Comparison of ENCODE assay signal across 25 mouse cellular contexts in the genomic region with DNA sequence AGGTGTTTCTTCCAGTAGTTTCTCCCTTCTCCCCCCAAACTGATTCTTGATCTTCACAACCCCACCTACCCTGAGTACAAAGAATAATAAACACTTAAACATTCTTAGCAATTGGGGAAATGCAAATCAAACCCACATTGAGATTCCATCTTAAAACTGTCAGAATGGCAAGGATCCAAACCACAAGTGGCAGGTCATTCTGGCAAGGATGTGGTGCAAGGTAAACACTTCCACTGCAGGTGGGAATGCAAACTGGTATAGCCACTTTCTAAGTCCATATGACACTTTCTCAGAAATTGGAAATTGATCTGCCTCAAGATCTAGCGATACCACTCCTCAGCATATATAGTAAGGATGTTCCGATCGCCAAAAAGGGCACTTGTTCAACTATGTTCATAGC.
DNase-seq lines count a peak whose midpoint lies in the region; ATAC-seq and TF ChIP-seq lines count a peak whose summit lies in the region.
"Had no signal": no experiment of that assay in that cellular context is flagged by ENCODE, and none has a peak within 500 bp of the region (broad histone marks: within the 10 kb centered on the region; RNA-seq: fewer than 3 reads in every experiment).

No protein-coding gene starts in this region.

- no peak for TF ChIP-seq CTCF in lung, embryonic 14.5 days (IDR thresholded peaks at IDR 0.05; ENCODE audit: low read depth)
- TF ChIP-seq CTCF in lung, postnatal 0 days (IDR thresholded peaks at IDR 0.05) = no peak
- TF ChIP-seq CTCF in intestine, postnatal 0 days (IDR thresholded peaks at IDR 0.05; ENCODE audit: low read depth) = no peak
- TF ChIP-seq CTCF in cerebellum, adult 2 months (IDR thresholded peaks at IDR 0.05; ENCODE audit: borderline replicate concordance, insufficient read depth, low read depth, low read length) = no peak

- H3K27me3 ChIP-seq in lung, embryonic 14.5 days (ENCODE audit: insufficient read depth, low read length) = no peaks in the 10 kb centered on the region
- no peaks in the 10 kb centered on the region for H3K27me3 ChIP-seq in lung, postnatal 0 days (replicated peaks; ENCODE audit: insufficient read depth, low read length)
- H3K27me3 ChIP-seq in forebrain, embryonic 10.5 days (ENCODE audit: poor library complexity, severe bottlenecking) = no peaks in the 10 kb centered on the region
- H3K27me3 ChIP-seq in intestine, postnatal 0 days (replicated peaks; ENCODE audit: control insufficient read depth, insufficient read depth, low read length) = no peaks in the 10 kb centered on the region
- no peaks in the 10 kb centered on the region for H3K27me3 ChIP-seq in cerebellum, adult 2 months (ENCODE audit: control insufficient read depth, insufficient read depth, low read length)
- H3K27me3 ChIP-seq in heart, embryonic 10.5 days (ENCODE audit: insufficient read depth, poor library complexity, severe bottlenecking) = no peaks in the 10 kb centered on the region
- H3K27me3 ChIP-seq: embryonic facial prominence, embryonic 12.5 days; forebrain, embryonic 13.5 days; hindbrain, embryonic 13.5 days had no signal

- no peak overlapping the region for H3K27ac ChIP-seq in lung, embryonic 14.5 days (ENCODE audit: low read depth)
- H3K27ac ChIP-seq in lung, postnatal 0 days (ENCODE audit: low read length) = no peak overlapping the region
- no peak overlapping the region for H3K27ac ChIP-seq in forebrain, embryonic 10.5 days
- H3K27ac ChIP-seq in intestine, postnatal 0 days (ENCODE audit: low read depth, low read length) = no peak overlapping the region
- H3K27ac ChIP-seq in cerebellum, adult 2 months (ENCODE audit: insufficient read depth, low read length) = no peak overlapping the region
- no peak overlapping the region for H3K27ac ChIP-seq in heart, embryonic 10.5 days
- H3K27ac ChIP-seq: embryonic facial prominence, embryonic 12.5 days; forebrain, embryonic 13.5 days; heart, adult 2 months; hindbrain, embryonic 10.5 days; hindbrain, embryonic 13.5 days had no signal

- 81% methylated on average over 3 of the region's 3 CpGs for WGBS in lung, embryonic 14.5 days
- WGBS in lung, postnatal 0 days = 58% methylated on average over 3 of the region's 3 CpGs
- WGBS in forebrain, embryonic 10.5 days = 96% methylated on average over 3 of the region's 3 CpGs
- WGBS in intestine, postnatal 0 days = 92% methylated on average over 3 of the region's 3 CpGs
- 97% methylated on average over 3 of the region's 3 CpGs for WGBS in cerebellum, adult 2 months
- 91% methylated on average over 3 of the region's 3 CpGs for WGBS in heart, embryonic 10.5 days

- peak; percentile 54 for TF ChIP-seq EP300 in lung, postnatal 0 days (IDR thresholded peaks at IDR 0.05)

- peak; percentile 58 for ATAC-seq in lung, embryonic 14.5 days (ENCODE audit: insufficient read depth)
- peak; percentile 72 for ATAC-seq in lung, postnatal 0 days
- ATAC-seq in intestine, postnatal 0 days = no peak
- ATAC-seq: activated CD4-positive, CD25-positive, alpha-beta regulatory T cell, adult 4 months; forebrain, embryonic 13.5 days; forebrain, embryonic 16.5 days; hindbrain, embryonic 16.5 days had no signal

- no peak overlapping the region for H3K4me3 ChIP-seq in lung, embryonic 14.5 days (ENCODE audit: low read depth, low read length)
- no peak overlapping the region for H3K4me3 ChIP-seq in lung, postnatal 0 days (ENCODE audit: low read depth, low read length)
- H3K4me3 ChIP-seq in forebrain, embryonic 10.5 days = no peak overlapping the region
- H3K4me3 ChIP-seq in intestine, postnatal 0 days (ENCODE audit: low read depth, low read length) = no peak overlapping the region
- no peak overlapping the region for H3K4me3 ChIP-seq in cerebellum, adult 2 months (replicated peaks; ENCODE audit: insufficient read depth, low read depth, low read length)
- H3K4me3 ChIP-seq in heart, embryonic 10.5 days = no peak overlapping the region
- H3K4me3 ChIP-seq: embryonic facial prominence, embryonic 12.5 days; erythroblast, embryonic 14.5 days; forebrain, embryonic 13.5 days; heart, adult 2 months; hindbrain, embryonic 10.5 days; hindbrain, embryonic 13.5 days had no signal

- no peak overlapping the region for H3K9ac ChIP-seq in lung, embryonic 14.5 days
- no peak overlapping the region for H3K9ac ChIP-seq in lung, postnatal 0 days (replicated peaks; ENCODE audit: low read depth)
- H3K9ac ChIP-seq in intestine, postnatal 0 days (ENCODE audit: low read depth, low read length) = no peak overlapping the region
- H3K9ac ChIP-seq: embryonic facial prominence, embryonic 12.5 days; forebrain, embryonic 13.5 days; hindbrain, embryonic 13.5 days had no signal

- peak; percentile 47 to 71 for DNase-seq in lung, adult 18-20 months
- peak; percentile 54 for DNase-seq in lung, embryonic 14.5 days
- DNase-seq in lung, postnatal 0 days (ENCODE audit: low spot score) = peak; percentile 57
- DNase-seq in lung, postnatal 25 days (ENCODE audit: low spot score) = peak; percentile 47
- DNase-seq in forebrain, embryonic 10.5 days (ENCODE audit: extremely low spot score, low spot score) = no peak
- no peak for DNase-seq in cerebellum, adult 2 months
- no peak for DNase-seq in heart, embryonic 10.5 days (ENCODE audit: low spot score)
- DNase-seq: adrenal gland, adult 8-10 months; adrenal gland, postnatal 36 days; cerebellum, adult 18-20 months; cerebellum, postnatal 10 days; gastrocnemius, postnatal 10 days; gastrocnemius, postnatal 36 days; heart, adult 2 months; heart, postnatal 36 days had no signal

- no peaks in the 10 kb centered on the region for H3K36me3 ChIP-seq in lung, embryonic 14.5 days (ENCODE audit: insufficient read depth)
- no peaks in the 10 kb centered on the region for H3K36me3 ChIP-seq in lung, postnatal 0 days (ENCODE audit: insufficient read depth, low read length)
- H3K36me3 ChIP-seq in forebrain, embryonic 10.5 days (replicated peaks) = no peaks in the 10 kb centered on the region
- no peaks in the 10 kb centered on the region for H3K36me3 ChIP-seq in intestine, postnatal 0 days (ENCODE audit: control insufficient read depth, insufficient read depth)
- H3K36me3 ChIP-seq in heart, embryonic 10.5 days = no peaks in the 10 kb centered on the region
- H3K36me3 ChIP-seq: embryonic facial prominence, embryonic 12.5 days; hindbrain, embryonic 10.5 days; hindbrain, embryonic 13.5 days had no signal

- no peak overlapping the region for H3K4me2 ChIP-seq in lung, embryonic 14.5 days
- no peak overlapping the region for H3K4me2 ChIP-seq in lung, postnatal 0 days (replicated peaks; ENCODE audit: low read depth, low read length)
- H3K4me2 ChIP-seq in intestine, postnatal 0 days (replicated peaks; ENCODE audit: low read depth) = no peak overlapping the region
- H3K4me2 ChIP-seq: embryonic facial prominence, embryonic 12.5 days; forebrain, embryonic 13.5 days; heart, embryonic 11.5 days; hindbrain, embryonic 13.5 days had no signal

- no peak for TF ChIP-seq POLR2A in cerebellum, adult 2 months (IDR thresholded peaks at IDR 0.05; ENCODE audit: borderline replicate concordance, insufficient read depth, low read length)

- H3K4me1 ChIP-seq in lung, embryonic 14.5 days (ENCODE audit: insufficient read depth) = no peaks in the 10 kb centered on the region
- H3K4me1 ChIP-seq in lung, postnatal 0 days (ENCODE audit: insufficient read depth, low read depth, low read length) = no peaks in the 10 kb centered on the region
- no peaks in the 10 kb centered on the region for H3K4me1 ChIP-seq in forebrain, embryonic 10.5 days
- H3K4me1 ChIP-seq in intestine, postnatal 0 days (replicated peaks; ENCODE audit: control insufficient read depth, insufficient read depth, low read length) = no peaks in the 10 kb centered on the region
- no peaks in the 10 kb centered on the region for H3K4me1 ChIP-seq in cerebellum, adult 2 months (ENCODE audit: control insufficient read depth, insufficient read depth, low read length)
- no peaks in the 10 kb centered on the region for H3K4me1 ChIP-seq in heart, embryonic 10.5 days
- H3K4me1 ChIP-seq: embryonic facial prominence, embryonic 12.5 days; forebrain, embryonic 13.5 days; hindbrain, embryonic 10.5 days; hindbrain, embryonic 13.5 days had no signal

- H3K9me3 ChIP-seq in lung, embryonic 14.5 days (ENCODE audit: low read depth, low read length) = no peaks in the 10 kb centered on the region
- H3K9me3 ChIP-seq in lung, postnatal 0 days (ENCODE audit: low read length) = no peaks in the 10 kb centered on the region
- H3K9me3 ChIP-seq in forebrain, embryonic 10.5 days = no peaks in the 10 kb centered on the region
- H3K9me3 ChIP-seq in intestine, postnatal 0 days (ENCODE audit: control insufficient read depth) = no peaks in the 10 kb centered on the region
- no peaks in the 10 kb centered on the region for H3K9me3 ChIP-seq in heart, embryonic 10.5 days
- H3K9me3 ChIP-seq: embryonic facial prominence, embryonic 12.5 days; forebrain, embryonic 13.5 days; hindbrain, embryonic 10.5 days; hindbrain, embryonic 13.5 days had no signal

Comparison
In these comparisons a context has a peak if more than half of its experiments do, and no peak if none do; other contexts are left out.
1. DNase-seq: peak in lung, adult 18-20 months (2 of 2), lung, embryonic 14.5 days (single experiment), lung, postnatal 0 days (single experiment) and lung, postnatal 25 days (single experiment); none in forebrain, embryonic 10.5 days (single experiment), cerebellum, adult 2 months (0 of 2) and heart, embryonic 10.5 days (single experiment).